Mouse (Mus musculus): ENCODE results near the gene Gm12258.

Gene Gm12258

GRCm38 (mm10) chr11:58903511-58904409 lies 56.8 kb downstream of the Gm12258 start, which contains the start of gene Zfp39:
TSS of gene Zfp39 (minus strand) at chr11:58904225.
- DNase-seq: peak; percentile 98

- DNase-seq: no peak
Observed at GRCm38 (mm10) chr11:58904410-58904718, 57.4 kb downstream of the Gm12258 start.

GRCm38 (mm10) chr11:58904838-58905237 lies 57.9 kb downstream of the Gm12258 start:
- peak; percentile 61 for DNase-seq
